Mouse (Mus musculus) urinary bladder, postnatal 14 days (tissue): Measurements from ENCODE around the gene Lamc1.
A peak's percentile ranks its signal among the peaks of the same experiment; 100 is the strongest.

ENCODE experiments used
- DNase-seq: peaks from one replicate; pipeline ENCODE4 v3.0.0; 2021; ENCODE audit warnings: low spot score

Gene Lamc1

GRCm38 (mm10) chr1:153265066-153265465, 67.5 kb downstream of the Lamc1 start:
- DNase-seq, result no peak

GRCm38 (mm10) chr1:153259752-153260300, 72.8 kb downstream of the Lamc1 start:
- DNase-seq, result no peak

- DNase-seq, result no peak
Observed at GRCm38 (mm10) chr1:153252540-153253210, 79.9 kb downstream of the Lamc1 start.

GRCm38 (mm10) chr1:153251590-153252206, 80.9 kb downstream of the Lamc1 start:
- no peak for DNase-seq

GRCm38 (mm10) chr1:153241346-153241745, 91.2 kb downstream of the Lamc1 start:
- no peak for DNase-seq

- DNase-seq, result no peak
Observed at GRCm38 (mm10) chr1:153235576-153235975, 97.0 kb downstream of the Lamc1 start.

- DNase-seq, result no peak
Observed at GRCm38 (mm10) chr1:153231681-153232080, 100.9 kb downstream of the Lamc1 start.

GRCm38 (mm10) chr1:153227916-153228315, 104.7 kb downstream of the Lamc1 start:
- no peak for DNase-seq

- DNase-seq, result no peak
Observed at GRCm38 (mm10) chr1:153227096-153227495, 105.5 kb downstream of the Lamc1 start.

- DNase-seq, result no peak
Observed at GRCm38 (mm10) chr1:153225786-153226725, 106.5 kb downstream of the Lamc1 start.

GRCm38 (mm10) chr1:153224331-153224730, 108.3 kb downstream of the Lamc1 start:
- no peak for DNase-seq

- no peak for DNase-seq
Observed at GRCm38 (mm10) chr1:153219376-153219775, 113.2 kb downstream of the Lamc1 start.

GRCm38 (mm10) chr1:153216516-153216915, 116.1 kb downstream of the Lamc1 start:
- DNase-seq, result no peak

GRCm38 (mm10) chr1:153215676-153216075, 116.9 kb downstream of the Lamc1 start:
- no peak for DNase-seq

GRCm38 (mm10) chr1:153210992-153211391, 121.6 kb downstream of the Lamc1 start:
- DNase-seq, result no peak

GRCm38 (mm10) chr1:153210198-153210597, 122.4 kb downstream of the Lamc1 start:
- DNase-seq, result no peak

- DNase-seq, result no peak
Observed at GRCm38 (mm10) chr1:153202195-153202594, 130.4 kb downstream of the Lamc1 start.

- DNase-seq, result no peak
Observed at GRCm38 (mm10) chr1:153201448-153201847, 131.1 kb downstream of the Lamc1 start.

GRCm38 (mm10) chr1:153197316-153197850, 135.2 kb downstream of the Lamc1 start:
- no peak for DNase-seq

- DNase-seq, result no peak
Observed at GRCm38 (mm10) chr1:153192945-153193344, 139.6 kb downstream of the Lamc1 start.

GRCm38 (mm10) chr1:153192379-153192778, 140.2 kb downstream of the Lamc1 start:
- DNase-seq, result no peak

- peak; percentile 72 for DNase-seq
Observed at GRCm38 (mm10) chr1:153191943-153192329, 140.7 kb downstream of the Lamc1 start.
